Mouse (Mus musculus) limb, embryonic 14.5 days (tissue): Measurements from ENCODE around the gene Xlr4b. TPM values are rescaled to one million over a fixed set of nuclear protein-coding genes. Genes with fewer than 3 reads are reported as not detected.
A peak's percentile ranks its signal among the peaks of the same experiment; 100 is the strongest.
"Not testable (repeated sequence)": the region's sequence is repeated elsewhere in the genome, so short reads cannot be mapped to it uniquely, and the experiment has no call there.

Experiments
- ATAC-seq: fragments of 200-750 bp; cut with Nextera tagmentation; 2 replicates; pipeline ENCODE4 v1.8.0; 2017; ENCODE audit warnings: low read depth, moderate number of reproducible peaks, moderate TSS enrichment; ENCODE audit not compliant: low FRiP score
- DNase-seq: peaks from one replicate; pipeline ENCODE4 v3.0.0-alpha.2; 2015; ENCODE audit warnings: low spot score
- H3K27ac ChIP-seq: fragments of 300-500 bp; sonication (generic); replicated peaks from 2 replicates; pipeline ENCODE4 v1.5.1; 2014; ENCODE audit warnings: low read depth, mild to moderate bottlenecking, low read length, moderate library complexity, mixed read lengths
- H3K27me3 ChIP-seq: fragments of 300-500 bp; sonication (generic); 2 replicates; pipeline ENCODE4 v1.6.1; 2014; ENCODE audit warnings: low read length, mixed read lengths; ENCODE audit not compliant: control insufficient read depth, insufficient read depth
- H3K36me3 ChIP-seq: fragments of 300-500 bp; sonication (generic); 2 replicates; pipeline ENCODE4 v1.6.1; 2014; ENCODE audit warnings: mild to moderate bottlenecking, low read length, moderate library complexity, mixed read lengths; ENCODE audit not compliant: control insufficient read depth, insufficient read depth
- H3K4me1 ChIP-seq: fragments of 300-500 bp; sonication (generic); 2 replicates; pipeline ENCODE4 v1.6.1; 2014; ENCODE audit warnings: antibody characterized with exemption, low read length, mixed read lengths; ENCODE audit not compliant: control insufficient read depth, insufficient read depth
- H3K4me2 ChIP-seq: fragments of 300-500 bp; sonication (generic); replicated peaks from 2 replicates; pipeline ENCODE4 v1.6.1; 2014; ENCODE audit warnings: low read depth, mild to moderate bottlenecking, low read length, moderate library complexity; ENCODE audit not compliant: severe bottlenecking
- H3K4me3 ChIP-seq: fragments of 300-500 bp; sonication (generic); replicated peaks from 2 replicates; pipeline ENCODE4 v1.5.1; 2014; ENCODE audit warnings: low read length
- H3K9ac ChIP-seq: fragments of 300-500 bp; sonication (generic); 2 replicates; pipeline ENCODE4 v1.6.1; 2014; ENCODE audit warnings: mild to moderate bottlenecking, low read depth, low read length, moderate library complexity; ENCODE audit not compliant: severe bottlenecking
- H3K9me3 ChIP-seq: fragments of 300-500 bp; sonication (generic); 2 replicates; pipeline ENCODE4 v1.6.1; 2016; ENCODE audit warnings: low read length; ENCODE audit not compliant: control insufficient read depth
- POLR2A ChIP-seq: fragments of 200-500 bp; IDR thresholded peaks from 2 replicates; pipeline ENCODE4 v1.8.0; 2012; ENCODE audit warnings: inconsistent platforms, mild to moderate bottlenecking, moderate library complexity, borderline replicate concordance; ENCODE audit not compliant: insufficient read depth, insufficient read length; ENCODE audit errors: extremely low read depth
- WGBS: fragments of 180-500 bp; shearing (Covaris S2); extraction: QIAGEN DNeasy Blood & Tissue Kit; methylation state at CpG from one replicate; pipeline ENCODE4 v1.1.7; 2014; 5-methylcytosine and 5-hydroxymethylcytosine counted together
- polyA plus RNA-seq, 2 experiments: library from polyadenylated mRNA; depleted of rRNA in 1 of 2; stranded (reverse) in 1 of 2; unstranded in 1 of 2; fragments of >200 nt; fragmentation: Nextera tagmentation in 1 of 2; extraction: Ambion mirVana in 1 of 2; gene quantifications; 2 replicates each; pipeline versions ENCODE4 v1.2.1 to v1.2.3; 2012 to 2014

The Xlr4b gene
- 0.29 and 0.98 TPM in 2 replicates for polyA plus RNA-seq (2012; rRNA removed)
- polyA plus RNA-seq (2014; fragmentation: Nextera tagmentation; extraction: Ambion mirVana): 0.30 and 1.3 TPM in 2 replicates

- not testable (repeated sequence) for DNase-seq, H3K36me3 ChIP-seq, H3K4me2 ChIP-seq, H3K9ac ChIP-seq, H3K4me3 ChIP-seq, H3K27me3 ChIP-seq, H3K4me1 ChIP-seq, H3K27ac ChIP-seq, H3K9me3 ChIP-seq, ATAC-seq
- 74% methylated on average over 10 of the region's 19 CpGs for WGBS
Observed at GRCm38 (mm10) chrX:73213819-73214564, at the start of gene Xlr4b. Xlr4b (plus strand) TSS chrX:73214333.

GRCm38 (mm10) chrX:73176889-73177288 is 37.2 kb upstream of the Xlr4b start, which contains the start of gene Spin2d:
Spin2d (minus strand) TSS chrX:73176989.
- not testable (repeated sequence) for H3K9me3 ChIP-seq, H3K36me3 ChIP-seq, H3K27me3 ChIP-seq, H3K9ac ChIP-seq, H3K27ac ChIP-seq, H3K4me3 ChIP-seq, H3K4me2 ChIP-seq, DNase-seq, ATAC-seq, H3K4me1 ChIP-seq
- 80% methylated on average over 2 of the region's 15 CpGs for WGBS

- H3K9me3 ChIP-seq, H3K4me1 ChIP-seq, H3K4me3 ChIP-seq, H3K27me3 ChIP-seq, H3K27ac ChIP-seq, H3K36me3 ChIP-seq, H3K9ac ChIP-seq, ATAC-seq, H3K4me2 ChIP-seq, DNase-seq: not testable (repeated sequence)
- WGBS: 85% methylated on average over 8 of the region's 12 CpGs
Observed at GRCm38 (mm10) chrX:73191934-73192333, 22.2 kb upstream of the Xlr4b start, which contains the start of gene Xlr3b. Xlr3b (plus strand) TSS chrX:73192207.

GRCm38 (mm10) chrX:73225365-73225764 is 11.2 kb downstream of the Xlr4b start:
- no peak for ATAC-seq
- Histone ChIP-seq H3K27ac (no peak overlapping the region), H3K27me3 (peaks cover 4% of the 10 kb centered on the region; the same call in 1 of the 2 replicates), H3K4me2 (no peak overlapping the region), H3K4me1 (no peaks in the 10 kb centered on the region), H3K9ac (no peak overlapping the region), H3K4me3 (no peak overlapping the region), H3K36me3 (no peaks in the 10 kb centered on the region), H3K9me3 (no peaks in the 10 kb centered on the region)
- no peak for TF ChIP-seq POLR2A
- WGBS: 52% methylated on average over 1 of the region's 1 CpGs
- DNase-seq: no peak

GRCm38 (mm10) chrX:73227914-73228605 is 13.9 kb downstream of the Xlr4b start, which contains the start of gene F8a:
F8a (plus strand) TSS chrX:73228291.
- Histone ChIP-seq H3K4me3 (peak within 1 kb of the TSS; percentile 56), H3K36me3 (no peaks in the 10 kb centered on the region), H3K9me3 (no peaks in the 10 kb centered on the region), H3K27me3 (peaks cover 4% of the 10 kb centered on the region; the same call in 1 of the 2 replicates), H3K27ac (peak within 1 kb of the TSS; percentile 73), H3K4me2 (peak within 1 kb of the TSS; percentile 75), H3K9ac (peak within 1 kb of the TSS; percentile 66), H3K4me1 (no peaks in the 10 kb centered on the region)
- peak; percentile 66 for DNase-seq
- 16% methylated on average over 25 of the region's 39 CpGs for WGBS
- TF ChIP-seq POLR2A: peak; percentile 53; the same call in 1 of the 2 replicates
- ATAC-seq: peak; percentile 94
